Mouse (Mus musculus) heart, postnatal 0 days (tissue): Measurements from ENCODE around the gene Ampd3. TPM values are rescaled to one million over a fixed set of nuclear protein-coding genes. Genes with fewer than 3 reads are reported as not detected.

Experiments
- ATAC-seq: fragments of 200-750 bp; cut with Nextera tagmentation; 2 replicates; pipeline ENCODE4 v1.8.0; 2017; ENCODE audit warnings: low read depth, moderate number of reproducible peaks, moderate library complexity; ENCODE audit not compliant: insufficient read depth
- DNase-seq: peaks from one replicate; pipeline ENCODE4 v3.0.0-alpha.2; 2016; ENCODE audit warnings: low spot score
- H3K27ac ChIP-seq: fragments of 300-500 bp; sonication (generic); 2 replicates; pipeline ENCODE4 v1.5.1; 2014; ENCODE audit warnings: low read depth, mild to moderate bottlenecking
- H3K27me3 ChIP-seq: fragments of 300-500 bp; sonication (generic); 2 replicates; pipeline ENCODE4 v1.6.1; 2014; ENCODE audit warnings: low read length, mixed read lengths; ENCODE audit not compliant: control insufficient read depth, insufficient read depth
- H3K36me3 ChIP-seq: fragments of 300-500 bp; sonication (generic); replicated peaks from 2 replicates; pipeline ENCODE4 v1.6.1; 2014; ENCODE audit warnings: low read length, mixed read lengths; ENCODE audit not compliant: control insufficient read depth, insufficient read depth
- H3K4me1 ChIP-seq: fragments of 300-500 bp; sonication (generic); 2 replicates; pipeline ENCODE4 v1.6.1; 2014; ENCODE audit warnings: antibody characterized with exemption; ENCODE audit not compliant: control insufficient read depth, insufficient read depth
- H3K4me2 ChIP-seq: fragments of 300-500 bp; sonication (generic); 2 replicates; pipeline ENCODE4 v1.6.1; 2014; ENCODE audit warnings: low read depth, mild to moderate bottlenecking, low read length, moderate library complexity
- H3K4me3 ChIP-seq: fragments of 300-500 bp; sonication (generic); 2 replicates; pipeline ENCODE4 v1.5.1; 2014; ENCODE audit warnings: low read depth, low read length
- H3K9ac ChIP-seq: fragments of 300-500 bp; sonication (generic); replicated peaks from 2 replicates; pipeline ENCODE4 v1.6.1; 2014; ENCODE audit warnings: low read depth, low read length, mixed read lengths
- H3K9me3 ChIP-seq: fragments of 300-500 bp; sonication (generic); replicated peaks from 2 replicates; pipeline ENCODE4 v1.6.1; 2016; ENCODE audit warnings: low read length; ENCODE audit not compliant: control insufficient read depth
- CTCF ChIP-seq: IDR thresholded peaks from 2 replicates; pipeline ENCODE4 v1.5.1; 2016; ENCODE audit warnings: antibody characterized with exemption, control low read depth, low read depth
- EP300 ChIP-seq: IDR thresholded peaks from 2 replicates; pipeline ENCODE4 v1.6.1; 2016; ENCODE audit warnings: antibody characterized with exemption, low read depth
- WGBS: fragments of 180-500 bp; shearing (Covaris S2); extraction: QIAGEN DNeasy Blood & Tissue Kit; methylation state at CpG from one replicate; pipeline ENCODE4 v1.1.7; 2014; 5-methylcytosine and 5-hydroxymethylcytosine counted together
- polyA plus RNA-seq: library from polyadenylated mRNA; unstranded; fragments of >200 nt; fragmentation: Nextera tagmentation; extraction: Ambion mirVana; gene quantifications from 2 replicates; pipeline ENCODE4 v1.2.1, GENCODE M21; 2015
- total RNA-seq: library from RNA; depleted of rRNA; stranded (reverse); fragments of >200 nt; gene quantifications from 2 replicates; pipeline ENCODE4 v1.2.3, GENCODE M21; 2014; ENCODE audit warnings: low replicate concordance

Ampd3 gene
- total and polyA plus RNA-seq, 2 experiments from 2014 or later: 15.6 to 19.7 TPM

DNA sequence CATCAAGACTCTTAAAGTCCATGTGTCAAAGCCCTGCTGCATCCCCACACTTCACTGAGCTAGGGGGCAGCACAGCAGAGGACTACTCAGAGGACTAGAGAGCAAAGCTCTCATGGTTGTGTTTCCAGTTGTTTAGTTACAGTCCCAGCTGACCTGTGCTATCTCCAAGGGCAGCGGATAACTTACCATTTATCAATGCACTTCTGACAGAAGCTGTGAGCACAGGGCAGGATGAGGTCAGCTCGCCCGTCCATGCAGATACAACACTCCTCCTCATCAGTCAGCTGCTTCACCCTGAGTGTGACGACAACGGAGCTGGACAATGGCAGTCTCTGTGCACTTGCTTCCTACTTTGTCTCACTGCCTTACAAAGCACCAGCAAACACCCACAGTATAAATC lies 53.1 kb downstream of the Ampd3 start:
- no peak overlapping the region for H3K9ac ChIP-seq
- no peaks in the 10 kb centered on the region for H3K9me3 ChIP-seq
- H3K4me2 ChIP-seq: no peak overlapping the region
- 0 out of 2 replicates have a peak, but pooled peaks have one; percentile 26 for TF ChIP-seq EP300
- TF ChIP-seq CTCF: peak; percentile 61
- H3K27ac ChIP-seq: peak overlapping the region; percentile 69
- 15% methylated on average over 5 of the region's 5 CpGs for WGBS
- peaks cover 33% of the 10 kb centered on the region for H3K36me3 ChIP-seq
- H3K27me3 ChIP-seq: no peaks in the 10 kb centered on the region
- ATAC-seq: peak; percentile 66
- peak; percentile 61 for DNase-seq
- peaks cover 28% of the 10 kb centered on the region for H3K4me1 ChIP-seq
- no peak overlapping the region for H3K4me3 ChIP-seq

GRCm38 (mm10) chr7:110821653-110822052 lies 53.6 kb downstream of the Ampd3 start:
- DNase-seq: no peak
- Histone ChIP-seq H3K4me1 (peaks cover 28% of the 10 kb centered on the region), H3K36me3 (peaks cover 34% of the 10 kb centered on the region), H3K4me2 (no peak overlapping the region), H3K4me3 (no peak overlapping the region), H3K9ac (no peak overlapping the region), H3K27ac (peak overlapping the region; percentile 69), H3K27me3 (no peaks in the 10 kb centered on the region), H3K9me3 (no peaks in the 10 kb centered on the region)
- WGBS: 8% methylated on average over 3 of the region's 3 CpGs
- TF ChIP-seq CTCF (no peak), EP300 (no peak)
- ATAC-seq: peak; percentile 63

- Histone ChIP-seq H3K27me3 (no peaks in the 10 kb centered on the region), H3K9me3 (no peaks in the 10 kb centered on the region), H3K36me3 (peaks cover 35% of the 10 kb centered on the region), H3K4me1 (peaks cover 28% of the 10 kb centered on the region), H3K4me2 (no peak overlapping the region), H3K4me3 (no peak overlapping the region), H3K27ac (peak overlapping the region; percentile 69), H3K9ac (no peak overlapping the region)
- TF ChIP-seq CTCF (no peak), EP300 (no peak)
- DNase-seq (no peak), ATAC-seq (no peak)
- 39% methylated on average over 4 of the region's 4 CpGs for WGBS
These were observed 54.0 kb downstream of the Ampd3 start for GRCm38 (mm10) chr7:110822055-110822454.

- Histone ChIP-seq H3K9ac (no peak overlapping the region), H3K36me3 (peaks cover 38% of the 10 kb centered on the region), H3K27ac (no peak overlapping the region), H3K9me3 (no peaks in the 10 kb centered on the region), H3K4me2 (no peak overlapping the region), H3K4me3 (no peak overlapping the region), H3K4me1 (peaks cover 27% of the 10 kb centered on the region), H3K27me3 (no peaks in the 10 kb centered on the region)
- 78% methylated on average over 8 of the region's 8 CpGs for WGBS
- DNase-seq (no peak), ATAC-seq (no peak)
- no peak for TF ChIP-seq EP300
These were observed 55.1 kb downstream of the Ampd3 start for GRCm38 (mm10) chr7:110823076-110823475.

GRCm38 (mm10) chr7:110823593-110823992 lies 55.6 kb downstream of the Ampd3 start:
- no peak for DNase-seq

More at GRCm38 (mm10) chr7:110823593-110823992, 55.6 kb downstream of the Ampd3 start:
- ATAC-seq: no peak
- WGBS: 35% methylated on average over 4 of the region's 4 CpGs
- peaks cover 24% of the 10 kb centered on the region for H3K4me1 ChIP-seq
- H3K9ac ChIP-seq: no peak overlapping the region
- 0 out of 2 replicates have a peak overlapping the region, but pooled peaks have one; percentile 22 for H3K27ac ChIP-seq
- TF ChIP-seq EP300: no peak
- no peak overlapping the region for H3K4me2 ChIP-seq
- H3K27me3 ChIP-seq: no peaks in the 10 kb centered on the region
- H3K4me3 ChIP-seq: no peak overlapping the region
- peaks cover 43% of the 10 kb centered on the region for H3K36me3 ChIP-seq
- no peaks in the 10 kb centered on the region for H3K9me3 ChIP-seq
